Mouse (Mus musculus): ENCODE data around the gene Carmil1. TPM values are rescaled to one million over a fixed set of nuclear protein-coding genes. Genes with fewer than 3 reads are reported as not detected.

The Carmil1 gene
- 8.5 and 17.6 TPM in 2 replicates for polyA plus RNA-seq (2021; fragmentation: Nextera tagmentation)
- long read RNA-seq, experiment 1, partial matches to known transcripts = 2 of 3 reads
- long read RNA-seq, experiment 1, other reads (novel, unspliced or antisense) = 1 of 3 reads
- long read RNA-seq, experiment 2, partial matches to known transcripts = 4 of 16 reads
- long read RNA-seq, experiment 2, other reads (novel, unspliced or antisense) = 12 of 16 reads

GRCm38 (mm10) chr13:24280439-24281431 is at the start of gene Carmil1:
Gene Carmil1, minus strand, starts transcription at chr13:24280795.

GRCm38 (mm10) chr13:24327201-24327600 is 46.6 kb upstream of the Carmil1 start, which contains the start of gene Cmah:
Gene Cmah, plus strand, starts transcription at chr13:24327404.

GRCm38 (mm10) chr13:23990928-23991327 is 289.7 kb downstream of the Carmil1 start, which contains the start of gene Scgn:
Gene Scgn, minus strand, starts transcription at chr13:23991214.

Other genes with a start within 250 kb of the Carmil1 start
- gene Cmah, start 46.6 kb upstream of the Carmil1 start, polyA plus RNA-seq (2021; fragmentation: Nextera tagmentation) = 0.05 TPM in 1 of 2 replicates, not detected in the other

All from layer of hippocampus, adult 6 months (tissue).